Mouse (Mus musculus) lung, embryonic 15.5 days (tissue): ENCODE measurements around the gene Exoc4. TPM values are rescaled to one million over a fixed set of nuclear protein-coding genes. Genes with fewer than 3 reads are reported as not detected.

Source experiments
- ATAC-seq: fragments of 200-750 bp; cut with Nextera tagmentation; 2 replicates; pipeline ENCODE4 v1.8.0; 2017; ENCODE audit warnings: moderate number of reproducible peaks, borderline replicate concordance; ENCODE audit not compliant: low FRiP score, low TSS enrichment; ENCODE audit errors: extremely low read depth
- H3K27ac ChIP-seq: fragments of 300-500 bp; sonication (generic); 2 replicates; pipeline ENCODE4 v1.5.1; 2015; ENCODE audit warnings: moderate library complexity, mild to moderate bottlenecking, inconsistent platforms
- H3K27me3 ChIP-seq: fragments of 300-500 bp; sonication (generic); 2 replicates; pipeline ENCODE4 v1.6.1; 2015; ENCODE audit warnings: inconsistent platforms
- H3K36me3 ChIP-seq: fragments of 300-500 bp; sonication (generic); 2 replicates; pipeline ENCODE4 v1.6.1; 2015; ENCODE audit warnings: inconsistent platforms
- H3K4me1 ChIP-seq: fragments of 300-500 bp; sonication (generic); 2 replicates; pipeline ENCODE4 v1.6.1; 2015; ENCODE audit warnings: inconsistent platforms
- H3K4me2 ChIP-seq: fragments of 300-500 bp; sonication (generic); 2 replicates; pipeline ENCODE4 v1.6.1; 2015; ENCODE audit warnings: inconsistent platforms, mild to moderate bottlenecking, moderate library complexity
- H3K4me3 ChIP-seq: fragments of 300-500 bp; sonication (generic); 2 replicates; pipeline ENCODE4 v1.5.1; 2015; ENCODE audit warnings: mild to moderate bottlenecking, inconsistent platforms
- H3K9ac ChIP-seq: fragments of 300-500 bp; sonication (generic); 2 replicates; pipeline ENCODE4 v1.6.1; 2015; ENCODE audit warnings: inconsistent platforms
- H3K9me3 ChIP-seq: fragments of 300-500 bp; sonication (generic); 2 replicates; pipeline ENCODE4 v1.6.1; 2016; ENCODE audit warnings: inconsistent platforms
- WGBS: fragments of 180-500 bp; shearing (Covaris S2); methylation state at CpG from one replicate; pipeline ENCODE4 v1.1.7; 2015; 5-methylcytosine and 5-hydroxymethylcytosine counted together
- polyA plus RNA-seq: library from polyadenylated mRNA; unstranded; fragments of >200 nt; fragmentation: Nextera tagmentation; extraction: Ambion mirVana; gene quantifications from 2 replicates; pipeline ENCODE4 v1.2.1, GENCODE M21; 2015

The Exoc4 gene
- polyA plus RNA-seq, 1 experiment from 2014 or later: 40.8 TPM

DNA sequence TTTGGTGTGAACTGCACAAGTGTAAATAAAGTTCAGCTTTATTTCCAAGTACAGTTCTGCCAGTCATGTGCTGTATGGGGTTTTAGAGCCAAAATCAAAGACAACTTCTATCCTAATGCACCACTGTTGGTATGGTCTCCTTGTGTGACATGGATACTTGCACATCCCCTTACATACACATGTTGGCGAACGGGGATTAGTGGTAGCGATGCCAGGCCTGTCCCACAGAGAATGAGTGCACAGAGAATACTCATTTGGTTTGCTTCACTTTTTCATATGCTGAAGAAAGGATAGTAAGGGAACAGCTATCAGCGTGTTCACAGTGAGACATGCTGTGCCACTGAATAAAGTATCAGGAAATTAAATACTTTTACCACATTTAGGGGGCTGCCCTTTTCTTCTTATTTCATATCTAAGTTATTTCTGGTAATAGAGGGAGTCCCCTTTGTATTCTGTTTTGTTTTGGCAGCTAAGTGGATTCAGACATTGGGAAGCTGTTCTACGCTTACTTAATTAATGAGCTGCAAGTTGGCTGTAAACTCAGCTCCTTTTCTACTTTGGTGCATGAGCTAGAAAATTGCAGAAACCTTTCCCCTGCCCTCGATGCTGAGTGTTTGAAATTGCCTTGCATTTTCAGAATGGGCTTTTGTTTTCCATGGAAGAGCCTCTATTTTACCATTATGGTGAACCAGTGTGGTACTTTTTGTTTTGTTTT lies 247.4 kb downstream of the Exoc4 start:
- H3K27ac ChIP-seq: no peak overlapping the region
- peaks cover 4% of the 10 kb centered on the region; the same call in 1 of the 2 replicates for H3K4me1 ChIP-seq
- H3K4me3 ChIP-seq: no peak overlapping the region
- 63% methylated on average over 6 of the region's 6 CpGs for WGBS
- H3K4me2 ChIP-seq: no peak overlapping the region
- H3K36me3 ChIP-seq: no peaks in the 10 kb centered on the region
- H3K9ac ChIP-seq: no peak overlapping the region
- H3K9me3 ChIP-seq: no peaks in the 10 kb centered on the region
- no peaks in the 10 kb centered on the region for H3K27me3 ChIP-seq
- ATAC-seq: no peak

DNA sequence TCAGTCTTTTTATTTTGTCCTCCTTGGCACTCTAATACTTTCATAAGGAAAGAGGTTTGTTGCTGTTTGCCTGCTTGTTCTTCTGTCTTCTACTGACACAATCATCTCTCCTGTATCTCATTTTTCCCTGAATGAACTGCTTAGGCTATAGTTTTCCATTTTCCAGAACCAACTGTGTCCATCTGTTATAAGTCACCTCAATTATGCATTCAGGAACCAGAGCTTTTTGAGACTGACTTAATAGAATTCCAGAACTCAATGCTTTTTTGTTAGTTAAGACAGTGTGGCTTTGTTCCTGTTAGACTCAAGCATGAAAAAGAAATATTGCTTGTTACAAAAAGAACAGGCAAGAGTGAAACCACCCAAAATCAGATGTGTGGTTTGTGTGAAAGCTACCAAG lies 248.5 kb downstream of the Exoc4 start:
- no peaks in the 10 kb centered on the region for H3K36me3 ChIP-seq
- H3K4me1 ChIP-seq: peaks cover 4% of the 10 kb centered on the region; the same call in 1 of the 2 replicates
- no peaks in the 10 kb centered on the region for H3K9me3 ChIP-seq
- no peak overlapping the region for H3K4me2 ChIP-seq
- H3K9ac ChIP-seq: no peak overlapping the region
- no peak for ATAC-seq
- H3K27me3 ChIP-seq: no peaks in the 10 kb centered on the region
- no peak overlapping the region for H3K4me3 ChIP-seq
- H3K27ac ChIP-seq: no peak overlapping the region

DNA sequence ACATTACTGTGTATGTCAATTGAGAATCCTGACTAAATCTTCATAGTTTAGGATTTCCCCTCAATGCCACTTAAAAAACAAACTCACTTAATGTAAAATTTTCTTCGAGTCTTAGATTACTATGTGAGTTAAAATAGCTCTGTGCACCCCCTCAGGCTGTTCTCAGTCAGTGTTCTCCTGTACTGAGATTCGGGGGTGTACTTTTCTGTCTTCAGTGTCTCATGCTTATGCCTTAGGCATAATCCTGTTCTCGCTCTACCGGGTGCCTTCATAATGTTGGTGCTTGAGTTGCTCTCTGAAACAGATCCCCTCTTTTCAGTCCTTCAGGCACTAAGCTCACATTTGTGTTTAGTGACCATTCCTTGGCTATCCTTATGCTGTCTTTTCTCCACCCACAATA lies 253.5 kb downstream of the Exoc4 start:
- Histone ChIP-seq H3K27me3 (no peaks in the 10 kb centered on the region), H3K9ac (no peak overlapping the region), H3K36me3 (no peaks in the 10 kb centered on the region), H3K4me2 (no peak overlapping the region), H3K4me3 (no peak overlapping the region), H3K4me1 (no peaks in the 10 kb centered on the region), H3K9me3 (no peaks in the 10 kb centered on the region), H3K27ac (no peak overlapping the region)
- no peak for ATAC-seq
- WGBS: 84% methylated on average over 4 of the region's 4 CpGs

DNA sequence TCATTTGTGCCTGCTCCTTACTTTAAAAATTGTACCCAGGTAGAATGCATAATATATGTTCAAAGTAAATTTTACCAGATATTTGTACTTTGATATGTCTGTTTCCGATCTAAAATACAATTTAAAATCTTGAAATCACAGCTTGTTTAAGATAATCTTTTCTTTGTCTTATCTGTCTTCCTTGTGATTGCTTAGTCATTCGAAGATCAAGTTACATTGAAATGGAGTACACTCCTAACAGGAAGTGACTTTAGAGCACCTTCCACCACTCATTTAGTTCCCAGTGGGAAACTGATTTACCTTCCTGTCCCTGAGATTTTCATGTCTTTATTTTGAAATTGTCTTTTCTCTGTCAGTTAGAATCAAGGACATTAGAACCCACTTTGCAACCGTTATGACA lies 254.5 kb downstream of the Exoc4 start:
- Histone ChIP-seq H3K9me3 (no peaks in the 10 kb centered on the region), H3K4me3 (no peak overlapping the region), H3K9ac (no peak overlapping the region), H3K36me3 (no peaks in the 10 kb centered on the region), H3K4me2 (no peak overlapping the region), H3K4me1 (no peaks in the 10 kb centered on the region), H3K27me3 (no peaks in the 10 kb centered on the region), H3K27ac (no peak overlapping the region)
- ATAC-seq: no peak
- WGBS: 66% methylated on average over 3 of the region's 3 CpGs

DNA sequence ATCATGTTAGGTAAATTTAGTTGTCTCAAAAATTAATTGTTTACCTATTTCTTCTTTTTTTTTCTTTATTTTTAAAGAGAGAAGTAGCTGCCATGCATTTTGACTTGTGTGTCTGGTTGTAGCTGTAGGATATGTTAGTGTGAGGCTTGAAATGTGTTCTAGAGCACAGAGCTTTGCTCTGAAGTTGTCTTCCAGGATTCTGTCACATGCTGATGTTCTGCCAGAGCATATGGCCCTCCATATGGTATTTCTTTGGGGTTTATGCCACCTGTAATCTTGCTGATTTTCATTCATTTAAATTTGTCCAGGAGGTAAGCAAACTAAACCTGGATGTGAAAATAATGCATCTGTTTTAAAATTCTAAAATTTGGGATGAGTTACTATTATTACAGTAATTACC lies 258.2 kb downstream of the Exoc4 start:
- ATAC-seq: no peak
- H3K27me3 ChIP-seq: no peaks in the 10 kb centered on the region
- H3K27ac ChIP-seq: no peak overlapping the region
- no peak overlapping the region for H3K9ac ChIP-seq
- no peak overlapping the region for H3K4me3 ChIP-seq
- no peaks in the 10 kb centered on the region for H3K4me1 ChIP-seq
- H3K4me2 ChIP-seq: no peak overlapping the region
- H3K36me3 ChIP-seq: no peaks in the 10 kb centered on the region
- H3K9me3 ChIP-seq: no peaks in the 10 kb centered on the region

DNA sequence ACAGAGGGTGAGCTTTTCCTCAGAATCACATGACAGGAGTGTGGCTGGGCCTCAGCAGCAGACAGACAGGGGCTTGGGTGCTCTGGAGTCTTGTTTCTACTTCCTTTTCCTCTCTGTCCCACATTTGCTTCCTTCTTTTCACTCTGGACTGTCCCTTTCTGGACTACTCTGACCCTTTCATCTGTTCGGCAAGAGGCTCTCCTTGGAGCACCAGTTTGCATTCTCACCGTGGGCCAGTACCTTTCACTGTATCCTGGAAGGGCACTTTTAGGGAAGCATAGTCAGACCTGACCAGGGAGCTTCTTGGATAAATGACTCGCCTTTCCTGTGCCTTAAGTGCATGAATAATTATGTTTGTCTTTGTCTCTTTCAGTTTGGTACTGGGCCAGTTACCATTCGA lies 266.5 kb downstream of the Exoc4 start:
- Histone ChIP-seq H3K4me1 (no peaks in the 10 kb centered on the region), H3K27ac (0 out of 2 replicates have a peak overlapping the region, but pooled peaks have one; percentile 0), H3K4me3 (no peak overlapping the region), H3K27me3 (no peaks in the 10 kb centered on the region), H3K9me3 (no peaks in the 10 kb centered on the region), H3K36me3 (no peaks in the 10 kb centered on the region), H3K9ac (no peak overlapping the region), H3K4me2 (no peak overlapping the region)
- no peak for ATAC-seq
- WGBS: 34% methylated on average over 4 of the region's 4 CpGs

DNA sequence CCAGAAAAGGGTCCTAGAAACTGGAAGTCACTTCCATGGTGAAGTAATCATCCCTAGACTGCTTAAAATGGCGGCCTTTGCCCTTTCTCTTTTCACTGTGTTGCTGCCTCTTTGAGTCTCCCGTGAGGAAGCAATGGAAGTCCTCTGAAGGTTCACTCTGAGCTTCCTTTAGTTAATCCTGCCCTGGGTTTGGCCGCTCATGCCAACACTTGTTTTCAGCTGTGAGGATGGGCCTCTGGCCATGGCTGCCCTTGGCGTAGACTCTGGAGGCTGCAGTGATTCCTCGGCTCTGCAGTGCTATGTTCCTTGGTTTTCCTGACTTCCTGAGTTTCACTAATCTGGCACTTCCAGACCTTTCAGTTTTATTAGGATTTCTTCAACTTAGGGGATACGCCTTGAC lies 267.9 kb downstream of the Exoc4 start:
- no peaks in the 10 kb centered on the region for H3K9me3 ChIP-seq
- no peak for ATAC-seq
- 93% methylated on average over 6 of the region's 6 CpGs for WGBS

DNA sequence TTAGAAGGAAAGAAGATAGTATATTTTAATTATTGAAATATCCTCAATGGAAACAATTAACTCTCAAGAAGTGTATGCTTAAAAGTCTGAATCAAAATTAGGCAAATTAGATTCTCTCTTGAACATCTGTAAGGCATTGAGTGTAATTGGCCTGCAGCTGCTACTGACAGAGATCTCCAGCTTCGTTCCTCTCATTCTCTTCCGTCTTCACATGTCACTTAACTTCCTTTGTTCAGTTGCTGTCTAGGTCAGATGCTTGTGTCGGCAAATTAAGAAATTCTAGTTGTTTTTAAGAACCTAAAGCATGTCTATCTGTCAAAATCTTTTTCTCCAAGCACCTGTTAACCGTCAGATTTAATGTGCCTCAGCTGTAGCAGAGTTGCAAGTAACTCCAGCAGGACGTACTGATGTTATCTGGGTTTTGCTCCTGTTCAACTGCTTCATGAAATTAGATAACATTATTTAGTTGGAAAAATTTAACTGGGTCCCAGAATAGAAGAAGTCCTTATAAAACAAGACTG lies 269.1 kb downstream of the Exoc4 start:
- ATAC-seq: no peak
- H3K9ac ChIP-seq: no peak overlapping the region
- no peaks in the 10 kb centered on the region for H3K4me1 ChIP-seq
- H3K4me2 ChIP-seq: no peak overlapping the region
- no peaks in the 10 kb centered on the region for H3K36me3 ChIP-seq
- H3K27ac ChIP-seq: no peak overlapping the region
- no peaks in the 10 kb centered on the region for H3K27me3 ChIP-seq
- H3K4me3 ChIP-seq: no peak overlapping the region
- no peaks in the 10 kb centered on the region for H3K9me3 ChIP-seq
- WGBS: 39% methylated on average over 5 of the region's 5 CpGs

More for the DNA sequence above, 267.9 kb downstream of the Exoc4 start:
- Histone ChIP-seq H3K27me3 (no peaks in the 10 kb centered on the region), H3K4me1 (no peaks in the 10 kb centered on the region), H3K36me3 (no peaks in the 10 kb centered on the region), H3K27ac (no peak overlapping the region), H3K9ac (no peak overlapping the region), H3K4me3 (no peak overlapping the region), H3K4me2 (no peak overlapping the region)

DNA sequence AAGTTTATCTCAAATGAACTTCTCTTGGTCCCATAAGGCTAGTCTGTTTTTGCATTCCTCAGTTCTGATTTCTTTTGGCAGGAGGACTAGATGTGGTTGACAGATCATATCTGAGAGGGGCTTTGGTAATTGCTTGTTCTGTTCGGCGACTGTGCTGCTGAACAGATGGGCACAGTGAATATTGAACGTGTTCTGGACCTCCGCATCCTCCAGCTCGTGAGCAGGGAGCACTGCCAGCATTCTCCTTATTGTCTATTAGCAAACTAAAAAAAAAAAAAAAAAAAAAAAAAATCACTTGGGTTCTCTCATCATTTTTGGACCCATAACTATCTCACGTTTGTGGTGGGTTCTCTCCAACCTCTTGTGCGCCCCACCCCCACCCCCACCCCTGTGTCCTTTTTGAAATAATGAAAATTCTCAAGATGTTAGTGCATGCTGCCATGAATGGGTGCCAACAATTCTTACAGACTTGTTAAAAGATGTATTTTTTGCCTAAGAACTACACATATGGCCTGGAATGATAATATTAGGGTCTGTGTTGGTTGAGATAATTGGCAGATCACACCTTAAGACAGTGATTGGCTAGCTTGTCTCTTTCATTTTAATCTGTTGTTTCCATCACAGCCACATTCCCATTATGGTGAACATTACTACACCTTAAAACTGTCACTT lies 276.9 kb downstream of the Exoc4 start:
- H3K27me3 ChIP-seq: no peaks in the 10 kb centered on the region
- no peak overlapping the region for H3K27ac ChIP-seq
- 83% methylated on average over 7 of the region's 7 CpGs for WGBS
- no peak overlapping the region for H3K4me2 ChIP-seq
- H3K4me1 ChIP-seq: no peaks in the 10 kb centered on the region
- H3K9me3 ChIP-seq: no peaks in the 10 kb centered on the region
- H3K36me3 ChIP-seq: no peaks in the 10 kb centered on the region
- no peak for ATAC-seq
- no peak overlapping the region for H3K9ac ChIP-seq
- no peak overlapping the region for H3K4me3 ChIP-seq

DNA sequence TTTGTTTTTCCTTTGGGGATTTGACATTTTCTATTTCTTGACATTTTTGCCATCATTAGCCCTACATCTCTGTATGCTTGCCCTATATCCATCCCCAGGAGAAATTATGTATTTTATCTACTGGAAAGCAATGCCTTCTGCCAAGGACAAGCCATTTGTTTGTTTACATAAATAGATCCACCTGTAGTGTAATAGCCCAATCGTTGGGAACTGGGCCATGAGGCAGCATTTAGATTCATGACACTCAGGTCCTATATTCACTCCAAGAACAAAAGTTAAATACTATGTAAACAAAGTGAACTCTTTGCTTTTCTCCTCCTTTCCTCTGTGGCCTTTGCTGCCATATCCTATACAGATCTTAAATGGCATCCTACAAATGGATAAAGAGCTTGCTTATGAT lies 291.5 kb downstream of the Exoc4 start:
- no peak overlapping the region for H3K4me3 ChIP-seq
- H3K27me3 ChIP-seq: no peaks in the 10 kb centered on the region
- no peaks in the 10 kb centered on the region for H3K9me3 ChIP-seq
- H3K27ac ChIP-seq: no peak overlapping the region
- no peaks in the 10 kb centered on the region for H3K36me3 ChIP-seq
- ATAC-seq: no peak
- H3K9ac ChIP-seq: no peak overlapping the region
- WGBS: 55% methylated on average over 1 of the region's 1 CpGs
- H3K4me2 ChIP-seq: no peak overlapping the region
- no peaks in the 10 kb centered on the region for H3K4me1 ChIP-seq

DNA sequence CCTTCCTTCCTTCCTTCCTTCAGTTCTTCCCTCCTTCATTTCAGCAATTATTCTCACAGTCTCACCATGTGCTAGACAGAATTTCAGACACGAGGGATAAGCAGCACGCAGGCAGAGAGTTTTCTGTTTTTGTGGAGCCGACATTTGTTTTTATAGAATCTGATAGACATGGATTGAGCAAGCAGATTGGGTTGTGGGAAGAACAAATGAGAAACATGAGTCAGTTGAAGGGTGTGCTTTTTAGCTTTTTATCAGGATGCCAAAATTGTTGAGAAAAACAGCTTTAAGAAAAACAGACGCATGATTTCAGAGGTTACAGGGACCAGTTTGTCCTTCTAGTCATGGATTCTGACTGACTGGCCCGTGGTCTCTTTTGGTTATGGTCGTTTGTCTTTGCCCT lies 293.8 kb downstream of the Exoc4 start:
- H3K36me3 ChIP-seq: no peaks in the 10 kb centered on the region
- H3K27me3 ChIP-seq: no peaks in the 10 kb centered on the region
- H3K27ac ChIP-seq: no peak overlapping the region
- H3K4me1 ChIP-seq: no peaks in the 10 kb centered on the region
- 67% methylated on average over 6 of the region's 6 CpGs for WGBS
- no peak for ATAC-seq
- no peak overlapping the region for H3K4me2 ChIP-seq
- no peak overlapping the region for H3K4me3 ChIP-seq
- H3K9me3 ChIP-seq: no peaks in the 10 kb centered on the region
- H3K9ac ChIP-seq: no peak overlapping the region

DNA sequence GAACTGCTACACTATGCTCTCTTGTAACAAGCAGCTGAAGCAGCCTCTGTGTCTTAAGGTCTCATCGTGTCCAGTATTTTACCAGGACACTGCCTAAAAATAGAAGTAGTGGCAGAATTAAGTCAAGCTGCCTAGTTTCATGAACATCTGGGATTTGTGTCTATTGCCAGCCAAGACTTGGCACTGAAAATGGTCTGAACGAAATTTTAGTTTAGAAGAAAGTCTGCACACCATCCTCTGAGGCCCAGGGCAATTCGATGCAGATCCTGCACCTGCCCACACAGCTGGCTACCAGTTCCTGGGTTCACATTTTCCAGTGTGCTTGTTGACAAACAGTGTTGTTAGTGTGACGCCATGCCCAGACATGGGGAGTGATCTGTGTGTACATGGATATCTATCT lies 303.0 kb downstream of the Exoc4 start:
- Histone ChIP-seq H3K27ac (no peak overlapping the region), H3K9me3 (no peaks in the 10 kb centered on the region), H3K9ac (no peak overlapping the region), H3K27me3 (no peaks in the 10 kb centered on the region), H3K4me2 (no peak overlapping the region), H3K4me1 (no peaks in the 10 kb centered on the region), H3K36me3 (no peaks in the 10 kb centered on the region), H3K4me3 (no peak overlapping the region)
- no peak for ATAC-seq
- 68% methylated on average over 4 of the region's 4 CpGs for WGBS
